Mouse (Mus musculus): ENCODE measurements at regions not wholly inside any gene's neighbourhood (a gene's known extent, or its start where the extent isn't known, plus 50 kb on each side); places are given as distances from the start of the nearest gene placed in this dataset.

DNA sequence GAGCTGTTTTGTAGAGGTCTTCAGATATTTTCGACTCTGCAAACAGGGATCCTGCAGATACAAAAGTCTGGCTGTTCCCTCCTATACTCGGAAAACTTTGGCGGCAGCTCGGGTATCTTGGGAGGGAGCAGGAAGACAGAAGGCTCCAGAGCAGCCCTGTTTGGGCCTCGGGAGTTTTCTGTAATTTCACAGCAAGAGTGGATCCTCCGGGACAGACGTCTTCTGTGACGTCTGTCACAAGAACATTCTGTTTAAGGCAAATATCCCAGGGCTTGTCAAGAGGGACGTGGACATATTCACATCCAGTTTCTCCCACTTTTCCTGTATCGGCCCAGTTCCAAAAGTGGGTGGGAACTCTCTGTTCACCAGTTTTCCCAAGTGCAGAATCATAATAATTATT lies 60.9 kb upstream of the Slc45a1 start:
- H3K4me1 ChIP-seq, result peaks cover 12% of the 10 kb centered on the region; the same call in 1 of the 2 replicates
- peaks cover 10% of the 10 kb centered on the region; the same call in 1 of the 2 replicates for H3K27me3 ChIP-seq
- no peak overlapping the region for H3K4me2 ChIP-seq (replicated peaks)
- no peak overlapping the region for H3K9ac ChIP-seq (replicated peaks)
- H3K4me3 ChIP-seq, result no peak overlapping the region
- no peaks in the 10 kb centered on the region for H3K9me3 ChIP-seq
- no peak for ATAC-seq (ENCODE audit: low FRiP score, low read depth)
- no peaks in the 10 kb centered on the region for H3K36me3 ChIP-seq
- 82% methylated on average over 10 of the region's 10 CpGs for WGBS
- no peak overlapping the region for H3K27ac ChIP-seq (replicated peaks)

DNA sequence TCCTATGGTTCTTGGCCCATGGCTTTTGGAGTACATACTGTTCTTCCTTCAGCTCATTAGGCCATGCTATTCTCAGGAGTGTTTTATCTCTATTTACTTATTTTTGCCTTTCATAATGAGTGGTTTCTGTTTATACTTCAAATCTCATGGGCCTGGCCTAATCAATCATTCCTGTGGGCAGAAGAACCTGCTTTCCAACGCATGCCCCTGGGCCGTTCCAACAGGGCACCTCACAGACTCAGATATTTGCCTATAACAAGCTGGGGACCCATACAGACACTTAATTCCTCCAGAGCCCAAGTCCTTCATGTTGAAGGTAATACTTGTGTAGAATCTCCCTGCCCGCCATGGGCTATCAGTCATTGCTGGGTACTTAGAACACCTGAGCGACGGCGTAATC lies 59.7 kb upstream of the Slc45a1 start:
- WGBS, result 94% methylated on average over 6 of the region's 6 CpGs
- H3K27me3 ChIP-seq, result peaks cover 21% of the 10 kb centered on the region; the same call in 1 of the 2 replicates
- H3K9ac ChIP-seq (replicated peaks), result no peak overlapping the region
- ATAC-seq (ENCODE audit: low FRiP score, low read depth), result no peak
- no peak overlapping the region for H3K27ac ChIP-seq (replicated peaks)
- no peak overlapping the region for H3K4me3 ChIP-seq
- H3K36me3 ChIP-seq, result no peaks in the 10 kb centered on the region
- H3K9me3 ChIP-seq, result no peaks in the 10 kb centered on the region
- H3K4me2 ChIP-seq (replicated peaks), result no peak overlapping the region
- peaks cover 17% of the 10 kb centered on the region; the same call in 1 of the 2 replicates for H3K4me1 ChIP-seq

DNA sequence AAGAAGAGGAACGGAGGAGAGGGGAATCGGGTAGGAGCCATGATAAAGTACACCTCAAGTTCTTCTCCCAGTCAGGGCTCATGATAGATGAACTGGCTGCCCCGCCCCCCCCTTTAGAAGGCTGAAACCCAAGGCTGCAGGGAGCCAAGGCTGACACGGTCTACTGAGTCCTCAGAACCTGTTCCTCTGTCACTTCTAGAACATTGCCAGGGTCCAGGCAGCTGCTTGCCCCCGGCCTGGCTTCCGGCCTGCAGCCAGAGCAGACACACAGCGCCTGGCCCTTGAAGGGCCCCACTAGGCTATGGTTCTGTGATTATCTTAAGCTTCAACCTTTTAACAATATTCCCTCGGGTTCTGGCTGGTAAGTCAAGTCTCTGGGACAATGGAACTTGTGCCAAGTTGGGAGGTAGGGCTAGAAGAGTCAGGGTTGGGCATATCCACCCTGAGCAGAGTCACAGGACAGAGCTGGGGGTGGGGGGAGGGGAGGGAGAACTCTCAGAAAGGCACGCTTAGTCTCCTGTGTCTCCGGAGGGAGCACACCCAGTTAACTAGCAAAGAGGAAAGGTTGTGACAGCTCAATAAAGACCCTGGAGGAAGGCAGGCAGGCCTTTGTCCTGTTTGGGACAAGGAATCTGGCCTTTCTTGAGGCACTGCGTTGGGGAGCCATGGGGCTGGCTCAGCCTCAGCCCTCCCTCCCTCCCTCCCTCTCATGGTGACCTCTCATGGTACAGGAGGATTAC lies 57.6 kb upstream of the Slc45a1 start:
- Histone ChIP-seq H3K9me3 (no peaks in the 10 kb centered on the region), H3K4me2 (replicated peaks) (no peak overlapping the region), H3K27me3 (peaks cover 27% of the 10 kb centered on the region; the same call in 1 of the 2 replicates), H3K27ac (replicated peaks) (no peak overlapping the region), H3K9ac (replicated peaks) (no peak overlapping the region), H3K36me3 (no peaks in the 10 kb centered on the region), H3K4me3 (no peak overlapping the region), H3K4me1 (peaks cover 17% of the 10 kb centered on the region; the same call in 1 of the 2 replicates)
- peak; percentile 54; the same call in 1 of the 2 replicates for ATAC-seq (ENCODE audit: low FRiP score, low read depth)
- WGBS, result 32% methylated on average over 11 of the region's 11 CpGs

DNA sequence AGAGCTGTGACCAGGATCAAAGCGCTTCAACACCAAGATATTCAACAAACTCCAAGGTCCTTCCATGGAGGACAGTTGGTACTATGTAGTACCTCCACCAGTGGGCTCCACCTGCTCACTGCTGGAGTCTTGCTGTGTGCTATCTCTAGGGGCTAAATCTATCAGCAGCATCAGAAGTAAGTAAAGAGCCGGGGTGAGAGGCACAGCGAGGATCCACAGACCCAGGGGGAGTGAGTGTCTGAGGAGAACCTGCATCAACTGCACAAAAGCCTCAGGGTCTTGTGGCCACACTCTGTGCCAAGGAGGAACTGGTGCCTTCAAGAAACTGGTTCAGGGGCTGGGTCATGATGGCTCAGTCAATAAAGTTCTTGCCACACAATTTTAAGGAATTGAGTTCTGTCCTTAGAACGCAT lies 56.6 kb upstream of the Slc45a1 start:
- Histone ChIP-seq H3K4me2 (replicated peaks) (no peak overlapping the region), H3K4me1 (peaks cover 17% of the 10 kb centered on the region; the same call in 1 of the 2 replicates), H3K9ac (replicated peaks) (no peak overlapping the region), H3K9me3 (no peaks in the 10 kb centered on the region), H3K27ac (replicated peaks) (no peak overlapping the region), H3K36me3 (no peaks in the 10 kb centered on the region), H3K4me3 (no peak overlapping the region), H3K27me3 (peaks cover 27% of the 10 kb centered on the region; the same call in 1 of the 2 replicates)
- no peak for ATAC-seq (ENCODE audit: low FRiP score, low read depth)
- 70% methylated on average over 4 of the region's 4 CpGs for WGBS

DNA sequence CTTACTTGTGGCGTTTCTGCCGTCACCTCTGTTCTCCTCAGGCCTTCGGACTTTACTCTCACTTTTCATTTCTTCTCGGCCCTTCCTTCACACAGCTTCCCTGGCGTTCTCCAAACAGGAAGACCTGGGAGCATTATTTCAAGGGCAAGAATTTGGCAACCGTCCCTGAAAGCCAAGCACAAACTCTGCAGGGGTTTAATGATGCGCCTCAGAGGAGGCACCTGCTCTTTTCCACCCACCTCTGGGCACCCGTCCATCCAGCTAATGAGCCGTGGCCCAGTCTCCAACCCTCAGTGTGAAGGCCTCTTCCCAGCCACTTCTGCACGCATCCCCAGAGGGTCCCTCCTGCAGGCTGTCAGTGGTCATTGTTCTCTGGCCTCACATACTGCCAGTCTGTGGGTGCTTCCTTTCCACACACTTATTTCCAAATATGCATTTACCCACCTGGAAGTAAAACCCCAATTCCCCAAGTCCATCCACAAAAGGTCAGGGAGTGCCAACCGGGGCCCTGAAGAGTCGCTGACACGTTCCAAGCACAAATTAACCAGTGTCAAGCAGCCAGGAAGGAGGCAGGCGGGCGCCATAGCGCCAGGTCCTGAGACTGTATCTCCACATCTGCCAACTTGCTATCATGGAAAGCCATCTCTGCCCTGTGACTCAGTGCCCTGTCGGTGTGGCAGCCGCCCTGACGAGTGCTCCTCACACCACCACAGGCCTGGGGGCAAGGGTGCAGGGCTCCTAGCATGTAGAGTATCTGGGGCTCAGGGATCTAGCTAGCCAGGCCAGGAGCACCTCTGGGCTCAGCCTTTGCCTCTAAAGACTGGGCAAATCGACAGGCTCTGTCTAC lies 56.0 kb upstream of the Slc45a1 start:
- Histone ChIP-seq H3K9ac (replicated peaks) (no peak overlapping the region), H3K9me3 (no peaks in the 10 kb centered on the region; the same call in 1 of the 2 replicates), H3K4me2 (replicated peaks) (no peak overlapping the region), H3K4me1 (peaks cover 17% of the 10 kb centered on the region; the same call in 1 of the 2 replicates), H3K27ac (replicated peaks) (no peak overlapping the region), H3K27me3 (peaks cover 27% of the 10 kb centered on the region; the same call in 1 of the 2 replicates), H3K4me3 (no peak overlapping the region), H3K36me3 (no peaks in the 10 kb centered on the region)
- 80% methylated on average over 20 of the region's 20 CpGs for WGBS
- ATAC-seq (ENCODE audit: low FRiP score, low read depth), result no peak

DNA sequence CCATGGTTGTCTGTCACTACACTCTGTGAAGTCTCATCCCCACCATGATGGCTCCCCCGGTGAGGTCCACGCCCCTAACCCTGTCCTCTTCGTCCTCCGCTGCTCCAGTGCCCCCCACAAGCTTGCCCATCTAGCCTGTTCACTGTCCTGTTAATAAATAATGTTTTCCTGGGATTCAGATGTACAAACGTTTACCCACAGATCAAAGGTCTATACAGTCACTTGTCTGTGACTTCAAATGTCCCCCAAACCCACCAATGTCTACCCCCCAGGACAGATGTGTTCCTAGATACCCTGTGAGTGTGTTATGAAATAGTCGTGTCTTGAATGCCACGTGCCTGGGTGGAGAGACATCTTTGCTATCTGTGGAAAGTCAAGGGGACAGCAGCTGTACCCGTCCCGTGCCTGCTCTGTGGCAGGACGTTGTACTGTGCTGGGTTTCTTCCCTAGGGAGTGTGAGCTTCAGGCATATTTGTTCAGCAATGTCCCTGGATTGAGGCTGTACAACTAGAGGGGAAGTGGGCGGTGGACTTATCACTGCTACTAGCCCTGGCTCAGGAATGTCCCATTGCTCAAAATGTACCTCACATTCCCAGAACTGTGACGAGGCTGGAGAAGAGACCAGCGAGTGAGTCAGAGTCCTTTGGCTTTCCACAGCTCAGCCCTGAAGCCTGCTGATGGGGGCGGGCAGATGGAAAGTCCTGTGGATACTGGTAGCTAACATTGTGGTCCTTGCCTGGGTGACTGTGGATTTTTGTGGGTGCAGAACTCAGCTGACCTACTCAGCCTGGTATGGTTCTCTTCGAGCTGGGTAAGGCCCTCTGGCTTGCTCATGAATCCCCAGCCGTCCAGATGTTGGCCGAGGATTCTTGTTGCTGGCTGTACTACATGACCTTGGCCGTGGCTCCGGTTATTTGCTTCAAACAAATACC lies 55.1 kb upstream of the Slc45a1 start:
- Histone ChIP-seq H3K9ac (replicated peaks) (no peak overlapping the region), H3K27me3 (peaks cover 27% of the 10 kb centered on the region; the same call in 1 of the 2 replicates), H3K4me1 (peaks cover 17% of the 10 kb centered on the region; the same call in 1 of the 2 replicates), H3K9me3 (no peaks in the 10 kb centered on the region; the same call in 1 of the 2 replicates), H3K27ac (replicated peaks) (no peak overlapping the region), H3K36me3 (no peaks in the 10 kb centered on the region), H3K4me3 (no peak overlapping the region), H3K4me2 (replicated peaks) (no peak overlapping the region)
- no peak for ATAC-seq (ENCODE audit: low FRiP score, low read depth)
- WGBS, result 78% methylated on average over 19 of the region's 19 CpGs

DNA sequence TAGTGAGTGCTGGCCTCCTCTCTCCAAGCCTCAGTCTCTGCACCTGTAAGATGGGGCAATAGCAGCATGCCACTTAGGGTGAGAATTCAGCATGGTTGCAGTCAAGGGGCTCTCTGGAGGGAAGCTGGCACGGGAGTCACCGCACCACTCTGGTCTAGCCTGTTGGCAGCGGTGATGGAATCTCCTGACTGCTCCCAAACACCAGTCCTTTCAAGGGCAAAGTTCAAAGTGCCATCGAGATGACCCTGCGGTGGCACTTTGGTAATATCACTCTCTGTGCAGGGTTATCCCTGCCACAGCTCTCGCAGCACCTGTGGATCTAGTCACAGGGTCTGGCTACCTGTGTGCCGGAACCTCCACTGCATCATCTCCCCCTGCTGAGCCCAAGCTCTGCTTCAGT lies 54.3 kb upstream of the Slc45a1 start:
- Histone ChIP-seq H3K27me3 (peaks cover 27% of the 10 kb centered on the region; the same call in 1 of the 2 replicates), H3K36me3 (no peaks in the 10 kb centered on the region)

DNA sequence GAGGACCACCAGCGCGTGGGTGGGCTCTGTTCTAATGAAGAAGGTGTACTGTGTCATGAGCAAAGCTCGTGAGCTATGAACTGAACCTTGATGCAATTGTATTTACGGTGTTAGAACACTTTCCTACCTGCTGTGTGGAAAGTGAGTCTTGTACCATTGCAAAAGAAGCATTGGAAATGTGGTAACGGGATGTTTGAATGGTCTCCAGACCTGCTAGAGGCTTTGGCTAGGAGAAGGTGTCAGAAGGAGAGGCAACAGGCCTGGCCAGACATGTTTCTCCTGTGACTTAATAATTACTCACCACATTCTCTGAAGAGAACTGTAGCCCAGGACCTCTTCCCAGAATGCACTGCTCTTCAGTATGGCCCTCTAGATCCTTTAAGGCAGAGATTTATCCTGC lies 51.3 kb upstream of the Slc45a1 start:
- 89% methylated on average over 5 of the region's 5 CpGs for WGBS
- Histone ChIP-seq H3K27ac (replicated peaks) (no peak overlapping the region), H3K27me3 (peaks cover 21% of the 10 kb centered on the region; the same call in 1 of the 2 replicates), H3K9me3 (no peaks in the 10 kb centered on the region; the same call in 1 of the 2 replicates), H3K4me1 (0 out of 2 replicates have a peak, but pooled peaks cover 9% of the 10 kb centered on the region), H3K4me3 (no peak overlapping the region), H3K9ac (replicated peaks) (no peak overlapping the region), H3K4me2 (replicated peaks) (no peak overlapping the region), H3K36me3 (no peaks in the 10 kb centered on the region)
- no peak for ATAC-seq (ENCODE audit: low FRiP score, low read depth)

More for the DNA sequence above, 54.3 kb upstream of the Slc45a1 start:
- H3K4me2 ChIP-seq (replicated peaks), result no peak overlapping the region
- H3K4me3 ChIP-seq, result no peak overlapping the region
- no peaks in the 10 kb centered on the region; the same call in 1 of the 2 replicates for H3K9me3 ChIP-seq
- ATAC-seq (ENCODE audit: low FRiP score, low read depth), result no peak
- no peak overlapping the region for H3K9ac ChIP-seq (replicated peaks)
- WGBS, result 92% methylated on average over 7 of the region's 7 CpGs
- H3K27ac ChIP-seq (replicated peaks), result no peak overlapping the region
- peaks cover 17% of the 10 kb centered on the region; the same call in 1 of the 2 replicates for H3K4me1 ChIP-seq

Data from midbrain, embryonic 12.5 days (tissue).